Mouse (Mus musculus) MEL (cell line): ENCODE results near the gene Mrpl10.

Experiments used
- CTCF ChIP-seq, 3 experiments: IDR thresholded peaks in 2 of 3; conservative IDR thresholded peaks in 1 of 3; 2 replicates each; pipeline ENCODE4 v1.5.1; 2011 to 2012; ENCODE audit warnings: low read length in 3 of 3, low read depth in 2 of 3, mild to moderate bottlenecking in 2 of 3, improper control_type of control experiment in 1 of 3, inconsistent platforms in 1 of 3, mixed read lengths in 1 of 3, moderate library complexity in 1 of 3; ENCODE audit not compliant: control insufficient read depth in 1 of 3, insufficient read depth in 1 of 3, poor library complexity in 1 of 3, severe bottlenecking in 1 of 3
- E2F4 ChIP-seq: IDR thresholded peaks from 2 replicates; pipeline ENCODE4 v1.6.1; 2011; ENCODE audit warnings: low read depth, low read length, improper control_type of control experiment, borderline replicate concordance
- MYB ChIP-seq: IDR thresholded peaks from 2 replicates; pipeline ENCODE4 v1.6.1; 2011; ENCODE audit warnings: mild to moderate bottlenecking, low read depth, low read length, improper control_type of control experiment
- POLR2A ChIP-seq, 2 experiments: IDR thresholded peaks; 2 replicates each; pipeline ENCODE4 v1.6.1; 2011 to 2012; ENCODE audit warnings: low read length in 2 of 2, mild to moderate bottlenecking in 2 of 2, control low read depth in 1 of 2, improper control_type of control experiment in 1 of 2, low read depth in 1 of 2, moderate library complexity in 1 of 2; ENCODE audit not compliant: control insufficient read depth in 1 of 2, insufficient read depth in 1 of 2, poor library complexity in 1 of 2
- USF1 ChIP-seq: IDR thresholded peaks from 2 replicates; pipeline ENCODE4 v1.6.1; 2014; ENCODE audit warnings: low read depth, mild to moderate bottlenecking, inconsistent platforms, low read length, improper control_type of control experiment, moderate library complexity

- no peak for TF ChIP-seq MYB
- TF ChIP-seq POLR2A (IDR thresholded peaks at IDR 0.05; ENCODE audit: control insufficient read depth in 1 of 2, insufficient read depth in 1 of 2, low read depth in 1 of 2, low read length in 2 of 2, poor library complexity in 1 of 2), result no peak
- no peak for TF ChIP-seq USF1
- no peak for TF ChIP-seq CTCF (IDR thresholded peaks at IDR 0.05 in 2 of 3, conservative IDR thresholded peaks at IDR 0.05 in 1 of 3; ENCODE audit: control insufficient read depth in 1 of 3, insufficient read depth in 1 of 3, low read depth in 2 of 3, low read length in 3 of 3, poor library complexity in 1 of 3, severe bottlenecking in 1 of 3)
- TF ChIP-seq E2F4, result peak; percentile 82
Observed at GRCm38 (mm10) chr11:97040301-97041021, 899 bp upstream of the Mrpl10 start.
